Mouse (Mus musculus): Measurements from ENCODE around the gene Lct.
"Not testable (repeated sequence)": the region's sequence is repeated elsewhere in the genome, so short reads cannot be mapped to it uniquely, and the experiment has no call there.

Lct gene

DNA sequence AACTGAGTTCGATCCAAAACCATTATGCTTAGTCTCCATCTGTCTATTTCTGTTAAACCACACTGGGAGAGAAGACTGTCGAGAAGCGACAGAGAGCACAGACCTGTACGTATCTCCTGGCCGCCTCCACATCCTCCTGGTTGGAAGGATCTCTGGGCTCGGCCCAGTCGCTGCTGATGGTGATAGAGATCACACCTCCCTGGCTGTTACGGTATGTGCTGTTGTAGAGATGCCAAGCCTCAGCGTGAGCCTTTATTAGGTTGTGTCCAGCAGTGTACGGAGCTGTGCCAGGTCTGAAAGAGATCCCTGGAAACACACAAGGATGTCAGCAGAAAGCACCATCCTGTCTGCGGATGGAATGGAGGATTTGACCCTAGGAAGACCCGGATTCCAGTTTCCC, 34.6 kb downstream of the Lct start:
- no peak for DNase-seq

DNA sequence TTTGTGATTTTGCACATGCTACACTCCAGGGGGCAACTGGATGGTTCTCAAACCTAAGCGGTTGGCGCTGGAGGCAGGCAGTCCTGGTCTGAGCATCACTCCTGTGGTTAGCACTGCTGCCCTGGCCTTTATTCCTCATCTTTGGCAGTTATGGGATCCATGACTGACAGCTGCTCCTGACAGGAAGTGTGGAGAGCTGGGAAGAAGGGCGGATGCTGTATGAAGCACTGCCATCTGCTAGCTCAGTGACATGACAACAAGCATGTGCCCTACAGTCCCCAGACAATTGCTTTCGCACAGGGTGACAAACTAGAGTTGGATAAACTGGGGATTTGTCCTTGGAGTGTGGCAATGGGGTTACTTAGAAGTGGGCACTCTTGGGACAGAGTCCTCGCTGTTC, 37.8 kb downstream of the Lct start:
- no peak for DNase-seq

DNA sequence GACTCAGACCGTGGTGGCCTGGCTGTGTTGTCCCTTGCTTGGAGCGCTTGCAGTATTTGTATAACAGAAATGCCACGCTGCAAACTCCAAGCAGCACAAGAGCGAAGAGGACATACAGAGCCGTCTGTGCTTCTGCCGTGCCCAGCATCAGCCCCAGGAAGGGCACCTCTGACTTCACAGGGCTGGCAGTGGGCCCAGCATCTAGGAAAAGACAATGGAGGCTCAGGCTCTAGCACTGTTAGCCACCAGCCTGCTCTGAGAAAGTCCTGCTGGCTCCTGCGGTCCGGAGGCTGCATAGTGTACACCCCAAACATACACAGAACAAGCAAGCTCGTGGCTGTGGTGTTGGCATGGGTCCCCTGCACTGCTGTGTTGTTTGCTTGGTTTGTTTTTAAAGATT, 43.0 kb downstream of the Lct start:
- DNase-seq = no peak

DNA sequence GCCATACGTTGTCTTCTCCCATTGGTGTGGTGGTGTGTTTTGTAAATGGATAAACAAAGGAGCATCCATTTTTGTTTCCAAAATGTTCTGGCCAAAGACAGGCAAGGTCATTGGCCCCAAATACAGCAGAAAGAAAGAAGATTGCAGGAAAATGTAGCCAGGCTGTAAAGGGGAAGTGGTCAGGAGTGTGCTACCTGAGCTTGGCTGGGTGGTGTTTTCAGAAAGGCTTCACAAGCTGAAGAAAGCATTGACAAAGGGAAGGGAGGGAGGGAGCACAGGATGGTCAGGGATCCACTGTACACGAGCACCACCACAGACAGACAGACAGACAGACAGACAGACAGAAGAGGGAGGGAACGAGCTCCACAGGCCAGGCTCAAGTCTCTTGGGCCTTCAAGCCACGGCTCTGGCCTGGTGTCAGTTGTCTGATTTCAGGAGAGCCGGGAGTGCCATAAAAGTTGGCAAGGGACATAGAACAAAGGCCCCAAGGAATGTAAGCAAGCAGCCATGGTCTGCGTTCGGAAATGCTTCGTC, 43.9 kb downstream of the Lct start:
- no peak for DNase-seq

DNA sequence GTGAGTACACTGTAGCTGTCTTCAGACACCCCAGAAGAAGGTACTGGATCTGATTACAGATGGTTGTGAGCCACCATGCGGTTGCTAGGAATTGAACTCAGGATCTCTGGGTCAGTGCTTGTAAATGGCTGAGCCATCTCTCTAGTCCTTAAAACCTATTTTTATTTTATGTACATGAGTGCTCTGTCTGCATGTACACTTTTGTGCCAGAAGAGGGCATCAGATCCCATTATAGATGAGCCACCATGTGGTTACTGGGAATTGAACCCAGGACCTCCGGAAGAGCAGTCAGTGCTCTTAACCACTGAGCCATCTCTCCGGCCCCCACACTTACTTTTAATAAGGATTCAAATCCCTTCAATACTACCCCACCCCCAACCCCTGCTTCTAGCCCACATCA, 45.2 kb downstream of the Lct start:
- no peak for DNase-seq

DNA sequence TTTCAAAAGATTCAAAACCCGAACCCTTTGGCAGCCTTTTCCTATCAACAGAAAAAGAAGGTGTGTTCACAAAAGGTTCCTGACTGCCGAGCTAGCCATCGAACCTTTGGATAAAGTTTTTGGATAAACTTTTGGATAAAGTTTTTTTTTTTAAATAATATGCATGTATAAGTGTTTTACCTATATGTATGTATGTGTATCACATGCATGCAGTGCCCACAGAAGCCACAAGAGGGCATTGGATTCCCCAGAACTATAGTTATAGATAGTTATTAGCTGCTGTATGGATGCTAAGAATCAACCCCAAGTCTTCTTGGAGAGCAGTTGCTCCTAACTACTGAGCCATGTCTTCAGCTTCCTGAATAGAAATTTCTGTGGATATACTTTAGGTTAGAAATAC, 46.4 kb downstream of the Lct start:
- DNase-seq = no peak

DNA sequence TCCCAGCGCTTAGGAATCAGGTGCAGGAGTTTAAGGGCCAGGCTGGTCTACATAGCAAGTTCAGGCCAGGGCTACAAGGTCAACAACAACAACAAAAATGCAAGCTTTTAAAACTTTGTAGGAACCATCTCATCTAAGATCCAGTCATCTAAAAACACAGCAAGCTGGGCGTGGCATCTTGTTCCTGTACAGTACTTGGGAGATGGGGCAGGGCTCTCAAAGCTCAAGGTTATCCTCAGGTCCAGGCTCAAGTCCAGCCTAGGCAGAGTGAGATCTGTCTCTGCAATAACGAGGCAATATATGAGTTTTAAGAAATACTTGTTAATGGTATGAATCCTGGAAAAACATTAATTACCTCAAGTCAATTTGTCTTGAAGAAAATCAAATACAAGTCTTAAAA, 49.6 kb downstream of the Lct start:
- no peak for DNase-seq

DNA sequence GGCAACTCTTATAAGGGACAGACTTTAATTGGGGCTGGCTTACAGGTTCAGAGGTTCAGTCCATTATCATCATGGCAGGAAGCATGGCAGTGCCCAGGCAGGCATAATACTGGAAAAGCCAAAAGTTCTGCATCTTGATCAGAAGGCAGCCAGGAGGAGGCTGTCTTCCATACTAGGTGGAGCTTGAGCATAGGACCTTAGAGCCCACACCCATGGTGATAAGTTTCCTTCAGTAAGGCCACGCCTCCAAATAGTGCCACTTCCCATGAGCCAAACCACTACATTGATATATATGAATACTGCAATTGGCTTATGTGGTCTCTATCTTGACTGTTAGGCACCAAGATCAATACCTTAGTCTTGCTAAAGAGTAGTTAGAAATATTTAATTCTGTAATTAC, 52.2 kb downstream of the Lct start:
- no peak for DNase-seq

DNA sequence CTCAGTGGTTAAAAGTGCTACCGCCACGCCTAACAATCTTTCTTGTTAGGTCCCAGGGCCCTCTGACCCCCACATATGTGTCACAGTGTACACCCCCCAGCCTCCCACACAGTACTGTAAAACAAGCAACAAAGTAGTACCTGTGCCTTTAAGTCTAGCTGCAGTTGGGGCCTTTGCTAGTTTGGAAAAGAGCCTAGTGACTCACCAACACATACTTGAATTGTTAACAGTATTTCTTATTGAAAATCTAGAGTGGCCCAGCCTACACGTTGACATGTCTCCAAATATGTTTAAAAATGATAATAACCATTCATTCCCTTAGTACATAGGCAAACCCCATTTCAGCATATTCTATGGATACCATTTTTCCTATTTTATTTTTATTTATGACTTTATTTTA, 57.4 kb downstream of the Lct start:
- DNase-seq = no peak

DNA sequence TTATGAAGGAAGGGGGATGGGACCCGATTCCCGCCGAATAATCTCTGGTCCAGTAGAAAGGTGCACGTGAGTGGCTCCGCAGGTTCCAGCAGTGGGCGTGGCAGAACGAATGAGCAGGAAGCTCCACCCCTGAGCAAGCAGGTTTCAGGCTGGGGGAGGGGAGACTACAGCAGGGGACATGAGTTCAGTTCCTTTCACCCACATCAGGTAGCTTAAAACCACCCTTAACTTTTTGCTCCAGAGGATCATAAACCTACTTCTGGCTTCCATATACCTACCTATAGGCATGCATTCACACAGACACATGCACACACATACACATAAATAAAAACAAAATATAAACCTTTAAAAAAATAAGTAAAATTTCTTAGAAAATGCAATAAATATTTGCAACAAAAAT, 61.1 kb downstream of the Lct start:
- DNase-seq = not testable (repeated sequence)

DNA sequence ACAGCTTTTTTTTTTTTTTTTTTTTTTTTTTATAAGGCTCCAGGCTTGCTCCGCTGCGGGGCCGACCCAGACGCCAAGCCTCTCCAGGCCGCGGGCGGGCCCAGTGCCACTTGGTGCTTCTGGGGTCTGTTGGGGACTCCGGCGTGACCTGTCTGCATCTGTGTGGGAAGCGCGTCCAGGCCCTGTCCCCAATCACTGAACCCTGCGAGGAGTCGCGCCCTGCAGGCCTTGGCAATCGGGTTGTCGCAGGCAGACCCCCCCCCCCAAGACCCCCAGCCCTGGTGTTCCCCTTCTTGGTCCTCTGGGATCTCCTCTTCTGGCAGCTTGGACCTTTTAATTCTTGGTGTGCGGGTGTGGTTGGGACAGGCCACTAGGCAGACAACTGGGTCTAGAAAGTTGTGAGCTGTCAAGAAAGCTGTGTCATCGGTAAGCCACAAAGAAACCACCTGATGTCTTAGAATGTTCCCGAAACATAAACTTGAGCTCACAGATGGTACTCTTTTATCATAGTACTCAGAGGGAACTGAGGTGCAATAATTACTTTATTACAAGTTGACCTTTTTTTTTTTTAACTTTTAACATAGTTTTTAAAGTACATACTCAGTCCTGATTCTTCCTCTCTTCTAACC, 83.3 kb downstream of the Lct start:
- DNase-seq = no peak

DNA sequence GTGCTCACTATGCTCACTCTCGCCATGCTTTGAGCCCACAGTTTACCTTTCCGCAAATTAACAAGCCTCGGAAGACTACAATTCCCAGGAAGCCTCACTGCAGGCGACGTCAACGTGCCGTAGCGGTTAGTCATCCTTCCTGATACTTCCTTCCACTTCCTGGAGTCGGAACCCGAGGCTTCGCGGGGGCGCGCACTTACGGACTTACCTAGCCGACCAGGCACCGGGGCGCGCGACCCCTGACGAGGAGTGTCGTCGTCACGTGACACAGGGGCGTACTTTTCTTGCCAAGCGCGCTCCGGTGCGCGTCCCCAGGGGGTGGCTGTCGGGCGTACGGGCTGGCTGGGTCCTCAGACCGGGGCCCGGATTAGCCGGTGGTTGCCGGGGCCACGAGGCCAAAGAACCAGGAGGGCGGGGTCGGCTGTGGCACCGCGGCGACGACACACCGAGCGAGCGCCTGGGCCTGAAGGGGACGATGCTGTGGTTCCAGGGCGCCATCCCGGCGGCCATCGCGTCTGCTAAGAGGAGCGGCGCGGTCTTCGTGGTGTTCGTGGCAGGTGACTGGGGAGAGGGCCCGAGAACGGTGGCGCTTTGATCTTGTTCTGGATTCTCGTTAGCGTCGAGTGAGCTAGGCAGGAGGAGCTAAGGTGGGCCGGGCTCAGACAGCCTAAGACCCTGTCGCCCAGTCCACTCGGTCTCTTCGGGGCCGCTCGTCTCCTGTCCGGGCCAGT, 84.0 kb downstream of the Lct start:
- DNase-seq = peak; percentile 96 to 98

DNA sequence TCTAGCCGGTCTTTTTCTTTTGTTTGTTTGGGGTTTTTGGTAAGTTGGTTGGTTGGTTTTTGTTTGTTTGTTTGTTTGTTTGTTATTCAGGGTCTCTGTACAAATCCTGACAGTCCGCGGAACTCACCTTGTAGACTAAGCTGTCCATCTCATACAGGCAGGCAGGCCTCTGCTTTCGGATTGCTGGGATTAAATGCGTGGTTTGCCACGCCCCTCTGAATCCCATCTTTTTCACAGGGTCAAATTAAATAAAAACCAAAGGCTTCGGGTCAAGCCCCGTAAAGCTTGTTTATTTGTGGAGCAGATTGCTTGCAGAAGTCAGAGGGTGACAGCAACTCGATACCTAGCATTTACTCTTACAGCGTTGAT, 84.5 kb downstream of the Lct start, which contains the start of gene Ubxn4:
TSS of gene Ubxn4 (plus strand) at position 338 of the 369 bp plus-strand sequence.
- no peak for DNase-seq

DNA sequence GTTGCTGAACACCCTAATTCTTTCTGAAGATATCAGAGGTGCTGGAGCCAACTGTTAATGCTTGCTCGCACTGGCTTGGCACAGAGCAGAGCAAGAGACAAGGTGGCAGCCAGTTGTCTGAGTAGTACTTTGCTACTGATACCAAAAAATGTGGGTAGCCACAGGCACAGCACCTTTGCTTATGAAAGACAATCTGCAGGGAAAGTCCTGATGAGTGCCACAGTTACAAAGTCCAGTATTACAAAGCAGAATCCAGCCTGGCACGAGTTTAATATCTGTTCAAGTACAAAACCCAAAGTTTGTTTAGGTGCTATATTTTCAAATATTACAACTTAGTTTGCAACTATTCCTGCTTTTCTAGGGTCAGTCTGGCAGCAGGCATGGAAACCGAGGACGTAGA, 92.9 kb downstream of the Lct start:
- DNase-seq = no peak
